Comparison of ENCODE assay signal across 11 mouse cellular contexts in the genomic region with DNA sequence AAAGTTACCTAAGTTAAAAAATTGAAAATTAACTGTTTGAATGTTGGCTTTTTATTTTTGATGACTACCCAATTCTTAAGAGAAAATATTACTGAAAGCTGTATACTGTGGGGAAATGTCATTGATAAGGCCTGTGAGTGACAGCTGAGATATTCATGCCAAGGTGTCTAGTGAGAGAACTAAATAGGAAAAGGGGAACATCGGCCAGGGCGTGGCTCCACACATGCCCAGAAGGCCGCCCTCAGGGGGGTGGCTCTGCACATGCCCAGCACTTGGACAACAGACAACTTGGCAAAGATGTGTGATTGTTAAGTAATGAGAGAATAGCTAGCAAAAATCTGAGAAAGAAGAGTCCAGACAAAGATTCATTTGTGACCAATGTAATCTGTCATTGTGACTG.
A peak's percentile ranks its signal among the peaks of the same experiment; 100 is the strongest.
DNase-seq lines count a peak whose midpoint lies in the region; TF ChIP-seq lines count a peak whose summit lies in the region.
"Had no signal": no experiment of that assay in that cellular context is flagged by ENCODE, and none has a peak within 500 bp of the region (broad histone marks: within the 10 kb centered on the region; RNA-seq: fewer than 3 reads in every experiment).

No protein-coding gene starts in this region.

- WGBS in kidney, adult 2 months, result 87% methylated on average over 3 of the region's 3 CpGs

- no peaks in the 10 kb centered on the region for H3K4me1 ChIP-seq in kidney, adult 2 months (ENCODE audit: control insufficient read depth, insufficient read depth, low read length)
- H3K4me1 ChIP-seq: limb, embryonic 10.5 days had no signal

- H3K27me3 ChIP-seq in kidney, adult 2 months (replicated peaks; ENCODE audit: control insufficient read depth, insufficient read depth, low read length), result no peaks in the 10 kb centered on the region
- H3K27me3 ChIP-seq: heart, embryonic 13.5 days; intestine, embryonic 15.5 days had no signal

- H3K27ac ChIP-seq in kidney, adult 2 months (ENCODE audit: insufficient read depth, low read depth, low read length), result no peak overlapping the region
- H3K27ac ChIP-seq: intestine, embryonic 15.5 days; limb, embryonic 10.5 days had no signal

- TF ChIP-seq CTCF in kidney, adult 2 months (conservative IDR thresholded peaks at IDR 0.05; ENCODE audit: insufficient read depth, insufficient read length, low read depth, low read length), result no peak
- no peak for TF ChIP-seq CTCF in brain, embryonic 14.5 days (IDR thresholded peaks at IDR 0.05; ENCODE audit: borderline replicate concordance, extremely low read depth, insufficient read depth, insufficient read length)

- no peaks in the 10 kb centered on the region; the same call in none of the 2 replicates for H3K36me3 ChIP-seq in kidney, adult 2 months (ENCODE audit: control insufficient read depth, insufficient read depth, low read length)

- TF ChIP-seq POLR2A in kidney, adult 2 months (IDR thresholded peaks at IDR 0.05; ENCODE audit: low read depth, low read length), result no peak
- TF ChIP-seq POLR2A in brain, embryonic 14.5 days (IDR thresholded peaks at IDR 0.05; ENCODE audit: borderline replicate concordance, extremely low read depth, insufficient read depth, insufficient read length, poor library complexity, severe bottlenecking), result no peak

- no peak overlapping the region for H3K4me3 ChIP-seq in kidney, adult 2 months (ENCODE audit: insufficient read depth, low read depth, low read length)
- H3K4me3 ChIP-seq: heart, embryonic 13.5 days; intestine, embryonic 15.5 days; limb, embryonic 10.5 days had no signal

- peak; percentile 19 for DNase-seq in adrenal gland, adult 2 months
- DNase-seq in adrenal gland, adult 18-20 months (ENCODE audit: low spot score in 2 of 2), result no peak
- peak; percentile 19 for DNase-seq in kidney, adult 2 months
- DNase-seq in kidney, postnatal 25 days, result no peak
- DNase-seq in brain, embryonic 14.5 days (ENCODE audit: low read depth), result peak; percentile 49
- peak; percentile 87 for DNase-seq in cerebellum, postnatal 36 days
- no peak for DNase-seq in left cerebral cortex, adult 18-20 months (ENCODE audit: low spot score in 2 of 2)
- no peak for DNase-seq in right cerebral cortex, postnatal 10 days (ENCODE audit: low spot score in 2 of 2)

Comparison
In these comparisons a context has a peak if more than half of its experiments do, and no peak if none do; other contexts are left out.
1. DNase-seq: peak in adrenal gland, adult 2 months (single experiment), kidney, adult 2 months (single experiment), brain, embryonic 14.5 days (single experiment) and cerebellum, postnatal 36 days (2 of 2); none in adrenal gland, adult 18-20 months (0 of 2), kidney, postnatal 25 days (0 of 2), left cerebral cortex, adult 18-20 months (0 of 2) and right cerebral cortex, postnatal 10 days (0 of 2).